Mouse (Mus musculus): ENCODE results near the gene Bag5. TPM values are rescaled to one million over a fixed set of nuclear protein-coding genes. Genes with fewer than 3 reads are reported as not detected.

Gene Bag5
- total and polyA plus RNA-seq, 3 experiments: 9.8 to 22.8 (median 18.8) TPM

DNA sequence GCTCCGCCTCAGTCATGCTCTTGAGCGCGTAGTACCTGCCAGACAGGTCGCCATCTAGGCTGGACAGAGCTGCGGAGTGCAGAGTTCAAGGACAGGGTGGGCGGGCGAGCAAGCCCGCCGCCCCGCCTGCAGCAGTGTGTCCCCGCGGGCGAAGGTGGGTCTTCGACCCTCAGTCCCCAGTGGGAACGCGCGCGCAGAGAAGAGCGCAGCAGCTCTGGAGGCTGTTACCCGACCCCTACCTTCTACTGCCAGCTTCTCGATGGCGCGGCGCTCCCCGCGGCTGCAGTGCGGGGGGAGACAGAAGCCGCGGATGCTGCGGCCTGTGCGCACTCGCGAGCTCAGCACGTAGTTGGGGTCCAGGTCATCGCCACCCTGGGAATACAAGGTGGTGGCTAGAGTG is 42.1 kb downstream of the Bag5 start:
- H3K9ac ChIP-seq (ENCODE audit: low read depth, low read length): peak overlapping the region; percentile 79
- 13% methylated on average over 35 of the region's 35 CpGs for WGBS
- no peaks in the 10 kb centered on the region for H3K79me2 ChIP-seq (replicated peaks; ENCODE audit: control insufficient read depth, insufficient read depth, low read length)
- DNase-seq: peak in 1 of 2 experiments; percentile 44
- no peaks in the 10 kb centered on the region for H3K36me3 ChIP-seq (ENCODE audit: control insufficient read depth, insufficient read depth, low read length)
- peak overlapping the region; percentile 99 for H3K27ac ChIP-seq
- no peaks in the 10 kb centered on the region for H3K27me3 ChIP-seq (ENCODE audit: control insufficient read depth, insufficient read depth, low read length)
- TF ChIP-seq CTCF (IDR thresholded peaks at IDR 0.05) (no peak), EP300 (IDR thresholded peaks at IDR 0.05; ENCODE audit: insufficient read depth, low read depth, low read length) (no peak), POLR2A (IDR thresholded peaks at IDR 0.05; ENCODE audit: insufficient read depth, low read depth, low read length) (no peak)
- H3K4me3 ChIP-seq: peak overlapping the region; percentile 67
- intact Hi-C loops (cut with DNase I): no loop called here
- H3K4me1 ChIP-seq (ENCODE audit: control insufficient read depth, insufficient read depth, low read length): peaks cover 12% of the 10 kb centered on the region

GRCm38 (mm10) chr12:111670371-111670971 is 42.6 kb downstream of the Bag5 start:
- peak overlapping the region; percentile 99 for H3K27ac ChIP-seq
- H3K9ac ChIP-seq (ENCODE audit: low read depth, low read length): peak overlapping the region; percentile 79
- H3K36me3 ChIP-seq (ENCODE audit: control insufficient read depth, insufficient read depth, low read length): no peaks in the 10 kb centered on the region
- H3K79me2 ChIP-seq (replicated peaks; ENCODE audit: control insufficient read depth, insufficient read depth, low read length): no peaks in the 10 kb centered on the region
- no peak for TF ChIP-seq CTCF (IDR thresholded peaks at IDR 0.05)
- TF ChIP-seq POLR2A (IDR thresholded peaks at IDR 0.05; ENCODE audit: insufficient read depth, low read depth, low read length): no peak
- no peak for TF ChIP-seq EP300 (IDR thresholded peaks at IDR 0.05; ENCODE audit: insufficient read depth, low read depth, low read length)
- intact Hi-C loops (cut with DNase I): no loop called here
- DNase-seq: peak in 1 of 2 experiments; percentile 58
- peak overlapping the region; percentile 67 for H3K4me3 ChIP-seq
- WGBS: 29% methylated on average over 28 of the region's 29 CpGs
- H3K27me3 ChIP-seq (ENCODE audit: control insufficient read depth, insufficient read depth, low read length): no peaks in the 10 kb centered on the region
- H3K4me1 ChIP-seq (ENCODE audit: control insufficient read depth, insufficient read depth, low read length): peaks cover 12% of the 10 kb centered on the region

- intact Hi-C loops (cut with DNase I): loop anchor here (2.0 kb wide), 1 partner anchor 277 kb away; no protein-coding TSS in a partner anchor
- Histone ChIP-seq H3K4me3 (no peak overlapping the region), H3K27me3 (ENCODE audit: control insufficient read depth, insufficient read depth, low read length) (no peaks in the 10 kb centered on the region)
These were observed 43.1 kb downstream of the Bag5 start for GRCm38 (mm10) chr12:111669961-111670360.

DNA sequence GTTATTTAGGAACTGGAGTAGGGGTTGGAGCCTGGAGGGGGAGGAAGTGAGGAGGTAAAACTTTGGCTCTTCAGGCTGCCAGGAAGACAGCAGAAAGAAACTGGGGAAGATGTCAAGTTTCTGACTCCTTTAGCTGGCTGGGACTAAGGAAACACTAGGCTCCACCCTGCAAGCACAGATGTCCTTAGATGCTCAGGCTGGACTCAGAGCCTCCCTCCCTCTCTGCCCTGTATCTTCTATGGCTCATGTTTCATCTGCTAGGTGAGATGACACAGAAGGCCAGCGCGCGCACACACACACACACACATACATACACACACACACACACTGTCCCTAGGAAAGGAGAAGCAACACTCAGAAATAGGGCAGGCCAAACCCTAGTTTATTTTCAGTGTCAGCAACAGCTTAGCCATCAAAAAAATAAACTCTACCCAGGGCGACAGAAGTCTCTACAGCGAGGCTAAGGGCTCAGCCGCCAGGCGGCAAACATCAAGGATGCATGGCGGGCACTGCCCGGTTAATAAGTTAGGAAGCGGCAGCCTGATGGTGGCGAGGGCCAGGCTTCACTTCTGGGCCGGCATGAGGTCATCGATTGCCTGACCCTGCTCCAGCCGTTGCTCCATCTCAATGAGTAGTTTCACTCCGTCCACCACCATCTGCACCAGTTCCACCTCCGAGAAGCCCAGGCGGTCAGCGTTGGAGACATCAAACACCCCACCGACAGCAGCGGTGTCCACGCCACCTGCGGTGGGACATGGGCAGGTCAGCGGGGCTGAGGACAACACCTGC is 43.9 kb downstream of the Bag5 start:
- 63% methylated on average over 23 of the region's 23 CpGs for WGBS
- no peaks in the 10 kb centered on the region for H3K36me3 ChIP-seq (ENCODE audit: control insufficient read depth, insufficient read depth, low read length)
- H3K9ac ChIP-seq (ENCODE audit: low read depth, low read length): no peak overlapping the region
- intact Hi-C loops (cut with DNase I): loop anchor here (1.0 to 2.0 kb wide), 3 partner anchors 27 to 278 kb away; no protein-coding TSS in a partner anchor
- H3K27ac ChIP-seq: peak overlapping the region; percentile 99
- 0 out of 2 replicates have a peak, but pooled peaks have one; percentile 61 for TF ChIP-seq EP300 (IDR thresholded peaks at IDR 0.05; ENCODE audit: insufficient read depth, low read depth, low read length)
- no peak for TF ChIP-seq POLR2A (IDR thresholded peaks at IDR 0.05; ENCODE audit: insufficient read depth, low read depth, low read length)
- no peaks in the 10 kb centered on the region for H3K79me2 ChIP-seq (replicated peaks; ENCODE audit: control insufficient read depth, insufficient read depth, low read length)
- no peak overlapping the region for H3K4me3 ChIP-seq
- peak; percentile 63 to 72 for DNase-seq
- no peaks in the 10 kb centered on the region for H3K27me3 ChIP-seq (ENCODE audit: control insufficient read depth, insufficient read depth, low read length)
- peaks cover 14% of the 10 kb centered on the region for H3K4me1 ChIP-seq (ENCODE audit: control insufficient read depth, insufficient read depth, low read length)

More at GRCm38 (mm10) chr12:111669961-111670360, 43.1 kb downstream of the Bag5 start:
- Histone ChIP-seq H3K4me1 (ENCODE audit: control insufficient read depth, insufficient read depth, low read length) (peaks cover 13% of the 10 kb centered on the region), H3K36me3 (ENCODE audit: control insufficient read depth, insufficient read depth, low read length) (no peaks in the 10 kb centered on the region), H3K27ac (peak overlapping the region; percentile 99; the same call in 1 of the 2 replicates), H3K79me2 (replicated peaks; ENCODE audit: control insufficient read depth, insufficient read depth, low read length) (no peaks in the 10 kb centered on the region), H3K9ac (ENCODE audit: low read depth, low read length) (no peak overlapping the region)
- no peak for TF ChIP-seq POLR2A (IDR thresholded peaks at IDR 0.05; ENCODE audit: insufficient read depth, low read depth, low read length)
- TF ChIP-seq EP300 (IDR thresholded peaks at IDR 0.05; ENCODE audit: insufficient read depth, low read depth, low read length): no peak
- no peak for TF ChIP-seq CTCF (IDR thresholded peaks at IDR 0.05)
- WGBS: 68% methylated on average over 8 of the region's 8 CpGs
- DNase-seq: no peak

DNA sequence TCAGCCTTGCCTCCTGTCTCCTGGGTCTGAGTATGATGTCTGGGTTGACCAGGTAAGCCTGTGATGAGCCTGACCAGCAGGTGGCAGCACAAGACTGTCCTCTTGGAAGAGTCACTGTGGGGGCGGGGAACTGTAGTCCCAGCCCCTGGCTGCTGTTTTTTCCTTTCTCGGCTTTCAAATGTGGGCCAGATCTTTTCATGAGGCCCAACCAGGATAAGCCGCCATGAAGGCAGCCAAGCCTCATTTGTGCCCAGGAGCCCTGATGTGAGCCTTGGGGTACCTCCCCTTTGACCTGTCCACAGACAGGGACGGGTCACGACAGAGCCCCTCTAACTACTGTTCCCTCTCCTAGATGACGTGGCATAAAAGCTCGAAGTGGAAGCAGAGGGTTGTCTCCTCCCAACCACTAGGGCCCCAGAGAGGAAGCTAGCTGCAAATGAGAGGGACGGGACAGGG is 44.6 kb downstream of the Bag5 start:
- H3K9ac ChIP-seq (ENCODE audit: low read depth, low read length): peak overlapping the region; percentile 52
- intact Hi-C loops (cut with DNase I): loop anchor here (1.0 to 2.0 kb wide), 3 partner anchors 28 to 278 kb away; no protein-coding TSS in a partner anchor
- H3K27me3 ChIP-seq (ENCODE audit: control insufficient read depth, insufficient read depth, low read length): no peaks in the 10 kb centered on the region
- no peaks in the 10 kb centered on the region for H3K36me3 ChIP-seq (ENCODE audit: control insufficient read depth, insufficient read depth, low read length)
- peak overlapping the region; percentile 99 for H3K27ac ChIP-seq
- DNase-seq: peak; percentile 93 to 97
- WGBS: under 1% methylated on average over 8 of the region's 8 CpGs
- H3K79me2 ChIP-seq (replicated peaks; ENCODE audit: control insufficient read depth, insufficient read depth, low read length): no peaks in the 10 kb centered on the region
- TF ChIP-seq POLR2A (IDR thresholded peaks at IDR 0.05; ENCODE audit: insufficient read depth, low read depth, low read length) (0 out of 2 replicates have a peak, but pooled peaks have one; percentile 27), EP300 (IDR thresholded peaks at IDR 0.05; ENCODE audit: insufficient read depth, low read depth, low read length) (peak; percentile 100), CTCF (IDR thresholded peaks at IDR 0.05) (peak; percentile 92)
- peaks cover 14% of the 10 kb centered on the region for H3K4me1 ChIP-seq (ENCODE audit: control insufficient read depth, insufficient read depth, low read length)
- H3K4me3 ChIP-seq: no peak overlapping the region; the same call in 1 of the 2 replicates
